Mouse (Mus musculus): Measurements from ENCODE around the gene Rplp2. TPM values are rescaled to one million over a fixed set of nuclear protein-coding genes. Genes with fewer than 3 reads are reported as not detected.

The Rplp2 gene
- polyA plus RNA-seq, 1 experiment: 779 TPM

DNA sequence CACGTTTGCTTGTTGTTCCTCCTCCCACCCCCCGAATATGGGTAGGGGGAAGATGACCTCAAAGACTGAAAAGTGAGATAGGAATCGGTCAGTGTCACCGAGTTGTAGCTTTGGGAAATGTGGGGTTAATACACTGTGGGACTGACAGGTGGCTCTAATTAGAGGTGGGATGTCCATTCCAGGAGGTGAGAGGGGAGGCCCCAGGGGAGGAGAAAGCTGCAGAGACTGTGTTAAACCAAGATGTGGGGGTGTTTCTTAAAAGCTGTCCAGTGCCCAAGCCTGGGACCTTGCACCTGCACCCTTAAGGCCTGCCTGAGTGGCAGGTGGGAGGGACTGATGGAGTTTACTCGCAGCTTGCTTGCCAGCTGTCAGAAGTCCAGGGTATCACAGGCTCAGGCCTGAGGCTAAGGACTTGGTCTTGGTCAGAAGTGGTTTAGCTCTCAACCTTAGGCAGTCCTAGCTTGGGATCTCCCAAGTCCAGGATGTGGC lies 15.2 kb downstream of the Rplp2 start:
- TF ChIP-seq CTCF (IDR thresholded peaks at IDR 0.05; ENCODE audit: borderline replicate concordance, extremely low read depth, insufficient read depth, insufficient read length) (no peak), POLR2A (IDR thresholded peaks at IDR 0.05; ENCODE audit: borderline replicate concordance, extremely low read depth, insufficient read depth, insufficient read length, poor library complexity, severe bottlenecking) (no peak)

DNA sequence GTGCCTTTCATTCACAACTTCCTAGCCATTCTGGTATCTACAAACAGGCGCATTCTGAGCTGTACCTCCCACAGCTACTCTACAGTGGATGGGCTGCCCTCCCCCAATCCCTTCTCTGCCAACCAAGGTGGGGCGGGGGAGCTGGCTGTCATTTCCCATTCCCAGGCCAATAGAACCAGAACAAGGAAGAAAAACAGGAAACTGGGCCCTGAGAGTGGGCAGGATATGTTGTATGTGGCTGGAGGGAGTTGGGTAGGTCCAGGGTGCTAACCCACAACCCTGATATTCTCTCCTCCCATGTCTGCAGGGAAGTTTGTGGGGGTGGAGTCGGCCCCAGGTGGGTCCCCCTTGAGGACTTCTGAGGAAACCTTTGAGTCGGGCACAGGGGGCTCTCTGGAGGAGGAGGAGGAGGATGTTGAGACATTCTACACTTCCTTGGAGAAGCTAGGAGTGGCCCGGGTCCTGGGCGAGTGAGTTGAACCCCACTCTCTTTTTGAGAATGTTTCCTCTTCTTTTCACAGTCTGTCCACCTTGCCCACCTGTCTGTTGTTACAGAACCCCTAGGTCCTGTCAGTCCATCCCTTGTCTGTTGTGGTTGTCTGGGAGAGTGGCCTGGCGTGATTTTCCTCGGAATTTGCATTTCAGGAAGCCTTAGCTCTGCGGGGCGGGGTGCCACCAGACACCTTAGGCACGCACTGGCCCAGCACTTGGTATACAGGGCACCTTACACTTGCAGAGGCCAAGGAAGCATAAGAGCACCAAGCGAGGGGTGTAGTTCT lies 16.8 kb downstream of the Rplp2 start:
- DNase-seq (ENCODE audit: low read depth): no peak
- TF ChIP-seq CTCF (IDR thresholded peaks at IDR 0.05; ENCODE audit: borderline replicate concordance, extremely low read depth, insufficient read depth, insufficient read length) (no peak), POLR2A (IDR thresholded peaks at IDR 0.05; ENCODE audit: borderline replicate concordance, extremely low read depth, insufficient read depth, insufficient read length, poor library complexity, severe bottlenecking) (no peak)

More for the DNA sequence above, 15.2 kb downstream of the Rplp2 start:
- DNase-seq (ENCODE audit: low read depth): no peak

DNA sequence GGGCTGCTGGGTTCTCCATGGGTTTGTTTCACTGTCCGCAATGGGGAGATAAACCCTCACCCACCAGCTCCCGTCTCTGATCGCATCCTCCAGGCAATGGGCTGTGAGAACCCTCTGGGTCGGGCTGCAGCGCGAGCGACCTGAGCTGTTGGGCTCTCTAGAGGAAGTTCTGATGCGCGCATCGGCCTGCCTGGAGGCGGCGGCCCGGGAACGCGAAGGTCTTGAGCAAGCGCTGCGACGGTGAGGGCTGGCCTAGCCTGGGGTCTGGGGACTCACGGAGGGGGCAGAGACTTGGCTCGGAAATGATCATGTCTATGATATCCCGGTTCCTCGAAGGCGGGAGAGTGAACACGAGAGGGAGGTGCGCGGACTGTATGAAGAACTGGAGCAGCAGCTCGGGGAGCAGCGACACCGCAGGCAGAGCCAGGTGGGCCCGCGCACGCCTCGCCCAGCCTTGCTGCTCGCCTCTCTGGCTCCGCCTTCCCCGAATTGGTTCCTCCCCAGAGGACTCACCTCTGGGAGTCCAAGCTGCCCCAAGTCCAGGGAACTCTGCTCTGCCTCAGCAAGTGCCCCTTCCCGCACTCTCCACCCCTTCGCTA lies 17.5 kb downstream of the Rplp2 start:
- TF ChIP-seq CTCF (IDR thresholded peaks at IDR 0.05; ENCODE audit: borderline replicate concordance, extremely low read depth, insufficient read depth, insufficient read length) (no peak), POLR2A (IDR thresholded peaks at IDR 0.05; ENCODE audit: borderline replicate concordance, extremely low read depth, insufficient read depth, insufficient read length, poor library complexity, severe bottlenecking) (no peak)
- no peak for DNase-seq (ENCODE audit: low read depth)

DNA sequence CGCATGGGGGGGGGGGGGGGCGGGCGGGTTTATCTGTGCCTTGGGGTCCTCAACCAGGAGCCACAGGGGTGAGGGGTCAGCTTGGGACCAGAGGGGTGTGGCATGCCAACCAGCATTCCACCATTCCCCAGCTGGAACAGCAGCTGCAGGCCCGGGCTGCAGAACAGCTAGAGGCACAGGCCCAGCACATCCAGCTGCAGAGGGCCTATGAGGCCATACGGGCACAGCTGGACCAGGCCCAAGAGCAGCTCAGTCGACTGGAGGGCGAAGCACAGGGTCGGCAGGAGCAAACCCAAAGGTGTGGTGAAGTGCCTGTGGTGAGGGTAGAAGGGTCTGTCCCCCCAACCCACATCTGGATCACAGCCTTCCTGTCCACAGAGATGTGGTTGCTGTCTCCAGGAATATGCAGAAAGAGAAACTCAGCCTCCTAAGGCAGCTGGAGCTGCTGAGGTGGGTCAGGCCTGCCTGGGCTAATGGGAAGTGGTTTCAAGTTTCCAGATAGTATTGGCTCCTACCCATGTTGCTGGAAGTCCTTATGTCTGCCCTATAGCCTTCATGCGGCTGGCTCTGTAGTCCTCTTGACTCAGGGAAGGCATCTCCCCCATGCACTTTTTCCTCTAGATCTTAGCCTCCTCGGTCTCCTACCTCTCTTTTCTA lies 18.3 kb downstream of the Rplp2 start:
- DNase-seq (ENCODE audit: low read depth): no peak
- no peak for TF ChIP-seq POLR2A (IDR thresholded peaks at IDR 0.05; ENCODE audit: borderline replicate concordance, extremely low read depth, insufficient read depth, insufficient read length, poor library complexity, severe bottlenecking)
- TF ChIP-seq CTCF (IDR thresholded peaks at IDR 0.05; ENCODE audit: borderline replicate concordance, extremely low read depth, insufficient read depth, insufficient read length): no peak

DNA sequence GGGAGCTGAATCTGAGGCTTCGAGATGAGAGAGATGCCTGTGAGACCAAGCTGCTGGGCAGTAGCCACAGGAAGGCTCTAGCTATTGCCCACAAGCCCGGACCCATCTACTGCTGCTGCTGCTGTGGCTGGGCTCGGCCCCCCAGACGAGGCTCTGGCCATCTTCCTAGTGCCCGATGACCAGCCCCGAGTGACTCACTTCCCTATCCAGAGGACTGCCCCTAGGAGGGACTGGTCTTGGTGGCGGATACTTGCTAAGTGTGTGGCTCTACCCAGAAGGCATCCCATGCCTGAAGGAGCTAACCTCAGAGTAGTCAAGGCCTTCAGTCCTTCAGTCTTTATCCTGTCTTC lies 18.9 kb downstream of the Rplp2 start:
- TF ChIP-seq POLR2A (IDR thresholded peaks at IDR 0.05; ENCODE audit: borderline replicate concordance, extremely low read depth, insufficient read depth, insufficient read length, poor library complexity, severe bottlenecking): no peak
- TF ChIP-seq CTCF (IDR thresholded peaks at IDR 0.05; ENCODE audit: borderline replicate concordance, extremely low read depth, insufficient read depth, insufficient read length): no peak
- no peak for DNase-seq (ENCODE audit: low read depth)

DNA sequence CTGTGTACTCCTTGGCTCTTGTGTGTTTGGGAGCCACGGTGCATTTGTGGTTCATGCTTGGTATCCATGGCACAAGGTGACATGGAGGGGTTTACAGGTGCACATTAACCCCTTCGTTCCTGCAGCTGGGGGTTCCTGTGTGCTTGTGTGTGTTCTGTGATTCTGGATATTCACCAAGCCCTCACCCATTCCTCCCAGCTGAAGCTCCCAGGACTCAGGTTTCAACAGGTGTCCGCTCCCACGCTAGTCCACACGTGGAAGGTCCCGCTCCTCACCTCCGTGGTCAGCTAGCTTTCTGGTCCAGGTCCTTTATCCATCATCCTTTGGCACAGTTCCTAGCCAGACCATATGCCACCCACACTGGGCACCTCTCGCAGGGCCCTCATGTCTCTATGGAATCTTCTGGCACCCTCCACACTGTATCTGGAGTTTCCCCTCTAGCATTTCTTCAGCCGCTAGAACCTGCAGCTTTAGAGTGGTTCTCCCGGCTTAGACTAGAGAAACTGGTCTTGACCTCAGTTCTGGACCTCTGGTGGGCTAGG lies 19.5 kb downstream of the Rplp2 start:
- no peak for DNase-seq (ENCODE audit: low read depth)
- no peak for TF ChIP-seq CTCF (IDR thresholded peaks at IDR 0.05; ENCODE audit: borderline replicate concordance, extremely low read depth, insufficient read depth, insufficient read length)
- no peak for TF ChIP-seq POLR2A (IDR thresholded peaks at IDR 0.05; ENCODE audit: borderline replicate concordance, extremely low read depth, insufficient read depth, insufficient read length, poor library complexity, severe bottlenecking)

DNA sequence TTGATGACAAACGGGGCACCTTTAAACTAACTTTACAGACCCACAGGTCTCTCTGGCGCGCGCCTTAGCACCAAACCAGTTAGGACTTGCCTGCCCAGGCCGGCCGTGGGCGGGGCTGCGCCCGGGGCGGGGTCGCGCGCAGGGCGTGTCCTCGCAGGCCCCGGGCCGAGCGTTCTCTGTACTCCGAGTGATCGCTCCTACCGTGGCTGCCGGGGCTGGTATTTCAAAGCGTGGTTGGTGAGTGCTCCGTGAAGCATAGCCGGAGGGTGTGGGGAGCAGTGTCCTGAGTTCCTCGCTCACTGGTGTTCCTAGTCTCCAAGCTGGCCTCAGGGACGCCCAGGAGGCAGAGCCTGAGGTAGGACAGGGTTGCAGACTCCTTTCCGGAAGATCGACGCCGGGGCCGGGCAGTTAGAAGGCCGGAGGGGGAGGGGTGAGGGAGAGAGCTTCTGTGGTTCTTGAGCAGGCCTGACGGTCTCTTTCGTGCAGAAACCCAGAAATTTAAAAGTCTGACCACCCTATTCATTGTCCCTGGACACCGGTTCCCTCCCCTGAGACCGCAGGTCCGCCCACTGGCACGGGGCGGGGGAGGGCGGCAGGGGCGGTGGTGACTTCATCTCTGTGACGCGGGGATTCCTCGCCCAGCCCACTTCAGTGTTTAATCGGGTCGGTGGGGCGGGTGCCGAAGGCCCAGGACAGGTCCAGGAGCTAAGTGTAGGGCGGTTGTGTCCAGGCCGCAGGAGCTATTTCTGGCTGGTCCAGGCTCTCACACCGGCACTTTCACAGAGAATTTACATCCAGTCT lies 20.3 kb downstream of the Rplp2 start, which contains the start of gene Cd151:
Gene Cd151, plus strand, starts transcription at position 163 of the 801 bp plus-strand sequence.
- TF ChIP-seq CTCF (IDR thresholded peaks at IDR 0.05; ENCODE audit: borderline replicate concordance, extremely low read depth, insufficient read depth, insufficient read length): no peak
- TF ChIP-seq POLR2A (IDR thresholded peaks at IDR 0.05; ENCODE audit: borderline replicate concordance, extremely low read depth, insufficient read depth, insufficient read length, poor library complexity, severe bottlenecking): peak; percentile 21; the same call in 1 of the 2 replicates
- peak; percentile 87 for DNase-seq (ENCODE audit: low read depth)

DNA sequence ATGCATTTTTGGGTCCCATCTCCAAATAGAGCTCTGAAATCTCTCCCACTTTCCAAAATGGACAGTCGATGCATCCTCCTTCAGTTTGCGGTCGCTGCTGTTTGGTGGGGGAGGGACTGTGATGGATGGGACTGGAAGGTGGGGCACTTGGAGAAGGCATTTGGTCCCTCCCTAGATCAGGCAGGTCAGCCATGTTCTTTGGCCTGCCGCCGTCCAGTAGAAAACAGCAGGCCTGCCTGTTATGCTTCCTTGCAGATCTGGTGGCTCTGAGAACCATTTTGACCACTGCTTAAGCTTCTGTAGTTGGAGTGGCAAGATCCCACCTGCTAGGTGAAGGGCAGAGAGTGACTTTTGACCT lies 21.0 kb downstream of the Rplp2 start:
- DNase-seq (ENCODE audit: low read depth): peak; percentile 37
- TF ChIP-seq POLR2A (IDR thresholded peaks at IDR 0.05; ENCODE audit: borderline replicate concordance, extremely low read depth, insufficient read depth, insufficient read length, poor library complexity, severe bottlenecking) (no peak), CTCF (IDR thresholded peaks at IDR 0.05; ENCODE audit: borderline replicate concordance, extremely low read depth, insufficient read depth, insufficient read length) (no peak)

DNA sequence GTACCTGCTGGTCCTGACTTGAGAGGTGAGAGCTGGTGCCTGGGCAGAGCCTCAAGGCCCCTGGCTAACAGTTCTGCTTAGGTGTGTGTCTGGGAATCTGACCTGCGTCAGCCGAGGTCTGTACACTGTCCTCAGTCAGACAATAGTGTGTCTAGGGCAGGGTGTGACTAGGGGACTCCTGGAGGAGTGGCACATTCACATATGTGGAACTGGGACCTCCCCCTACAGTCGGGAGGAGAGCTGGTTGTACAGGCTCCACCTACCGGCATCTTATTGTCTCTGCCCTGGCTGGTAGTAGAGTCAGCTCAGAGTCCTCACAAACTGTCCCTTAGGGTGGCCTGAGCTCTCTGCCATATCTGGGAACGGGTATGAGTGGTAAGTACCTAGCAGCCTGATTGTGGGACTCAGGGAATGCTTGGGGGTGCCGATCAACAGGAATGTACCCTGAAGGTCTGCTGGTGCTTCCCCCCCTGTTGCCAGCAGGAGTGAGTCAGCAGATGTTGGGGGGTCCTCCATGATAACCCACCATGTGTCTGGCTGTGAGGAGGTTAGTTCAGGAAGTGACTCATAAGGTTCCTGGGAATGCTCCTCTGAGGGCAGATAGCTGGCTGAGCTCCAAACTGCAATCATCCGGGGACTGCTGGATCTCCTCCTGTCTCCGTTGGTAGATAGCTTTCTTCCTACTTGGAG lies 21.5 kb downstream of the Rplp2 start:
- TF ChIP-seq POLR2A (IDR thresholded peaks at IDR 0.05; ENCODE audit: borderline replicate concordance, extremely low read depth, insufficient read depth, insufficient read length, poor library complexity, severe bottlenecking) (no peak; the same call in 1 of the 2 replicates), CTCF (IDR thresholded peaks at IDR 0.05; ENCODE audit: borderline replicate concordance, extremely low read depth, insufficient read depth, insufficient read length) (peak; percentile 50; the same call in 1 of the 2 replicates)
- peak; percentile 91 for DNase-seq (ENCODE audit: low read depth)

DNA sequence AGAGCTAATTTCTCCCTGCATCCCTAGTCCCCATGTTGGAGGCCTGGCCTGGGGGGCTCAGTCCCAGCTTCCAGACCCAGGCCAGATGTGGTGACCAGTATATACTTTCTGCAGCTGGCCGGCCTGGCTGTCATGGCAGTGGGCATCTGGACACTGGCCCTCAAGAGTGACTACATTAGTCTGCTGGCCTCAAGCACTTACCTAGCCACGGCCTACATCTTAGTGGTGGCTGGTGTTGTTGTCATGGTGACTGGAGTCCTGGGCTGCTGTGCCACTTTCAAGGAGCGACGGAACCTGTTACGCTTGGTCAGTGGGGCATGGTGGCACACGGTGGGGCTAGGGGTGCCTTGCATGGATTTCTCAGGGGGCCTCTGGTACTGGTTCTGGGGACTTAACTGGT lies 22.2 kb downstream of the Rplp2 start:
- TF ChIP-seq CTCF (IDR thresholded peaks at IDR 0.05; ENCODE audit: borderline replicate concordance, extremely low read depth, insufficient read depth, insufficient read length): no peak
- TF ChIP-seq POLR2A (IDR thresholded peaks at IDR 0.05; ENCODE audit: borderline replicate concordance, extremely low read depth, insufficient read depth, insufficient read length, poor library complexity, severe bottlenecking): no peak
- DNase-seq (ENCODE audit: low read depth): no peak
